Mouse (Mus musculus): ENCODE data around the gene Plcb2.

The Plcb2 gene

GRCm38 (mm10) chr2:118689875-118690274, 38.4 kb downstream of the Plcb2 start:
- DNase-seq (ENCODE audit: extremely low read depth, low read depth, low spot score): no peak

DNA sequence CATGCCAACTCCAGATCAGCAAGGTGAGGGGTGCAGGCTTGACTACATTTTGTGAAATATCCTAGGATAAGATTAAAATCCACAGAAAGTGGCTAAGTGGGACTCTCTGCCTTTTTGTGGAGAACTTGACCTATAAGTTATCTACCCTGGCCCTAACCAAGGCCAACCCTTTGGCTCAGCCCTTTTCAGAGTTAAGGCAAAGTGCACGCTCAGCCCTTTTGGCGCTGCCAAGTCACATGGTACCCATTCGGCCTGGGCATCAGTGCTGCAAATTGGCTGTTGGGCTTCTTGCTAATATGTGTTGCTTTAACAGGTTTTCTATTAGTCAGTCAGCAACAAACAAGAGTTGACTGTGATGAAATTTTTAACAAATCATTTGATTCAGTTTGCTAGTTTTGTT, 40.4 kb downstream of the Plcb2 start:
- no peak for DNase-seq (ENCODE audit: extremely low read depth, low read depth, low spot score)

- no peak for DNase-seq (ENCODE audit: extremely low read depth, low read depth, low spot score)
Measured at GRCm38 (mm10) chr2:118686693-118687092, 41.5 kb downstream of the Plcb2 start.

DNA sequence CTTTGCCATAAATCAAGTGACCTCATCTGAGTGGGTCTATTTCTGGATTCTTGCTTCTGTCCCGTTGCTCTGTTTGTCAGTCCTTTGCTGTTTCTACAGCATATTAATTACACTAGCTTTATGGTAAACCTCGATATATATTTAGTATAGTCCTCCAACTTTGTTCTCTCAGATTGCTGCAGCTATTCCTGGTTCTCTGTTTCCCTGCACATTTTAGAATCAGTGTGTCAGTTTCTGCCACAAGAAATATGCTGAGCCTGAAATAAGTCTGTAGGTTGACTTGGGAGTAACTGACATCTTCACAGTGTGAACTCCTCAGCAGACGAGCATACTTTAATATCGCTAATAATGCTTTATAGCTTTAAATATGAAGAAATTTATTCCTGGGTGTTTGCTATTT, 43.1 kb downstream of the Plcb2 start:
- DNase-seq (ENCODE audit: extremely low read depth, low read depth, low spot score): no peak

- no peak for DNase-seq (ENCODE audit: extremely low read depth, low read depth, low spot score)
Measured at GRCm38 (mm10) chr2:118682544-118683260, 45.5 kb downstream of the Plcb2 start.

GRCm38 (mm10) chr2:118680926-118681325, 47.3 kb downstream of the Plcb2 start:
- DNase-seq (ENCODE audit: extremely low read depth, low read depth, low spot score): no peak

GRCm38 (mm10) chr2:118679577-118679976, 48.7 kb downstream of the Plcb2 start:
- DNase-seq (ENCODE audit: extremely low read depth, low read depth, low spot score): no peak

GRCm38 (mm10) chr2:118677817-118678216, 50.4 kb downstream of the Plcb2 start:
- no peak for DNase-seq (ENCODE audit: extremely low read depth, low read depth, low spot score)

GRCm38 (mm10) chr2:118676839-118677741, 51.1 kb downstream of the Plcb2 start:
- no peak for DNase-seq (ENCODE audit: extremely low read depth, low read depth, low spot score)

DNA sequence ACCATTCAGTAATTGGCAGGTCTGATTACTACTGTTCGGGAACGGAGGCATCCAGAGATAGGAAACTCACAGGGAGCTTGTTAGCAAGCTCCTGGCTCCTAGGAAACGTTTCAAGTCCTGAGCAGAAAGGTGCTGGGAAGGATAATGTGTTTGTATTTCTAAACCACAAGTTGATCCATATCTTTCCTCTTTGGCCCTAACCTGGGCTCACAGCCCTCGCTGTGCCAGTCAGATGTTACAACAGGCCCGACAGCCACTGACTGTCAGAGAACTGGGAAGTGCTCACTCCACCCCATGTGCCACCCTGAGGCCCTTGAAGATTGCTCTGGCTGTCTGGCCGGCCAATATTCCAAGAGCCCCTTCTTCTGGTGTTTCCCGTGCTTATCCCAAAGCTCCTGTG, 53.7 kb downstream of the Plcb2 start:
- peak; percentile 79 for DNase-seq (ENCODE audit: extremely low read depth, low read depth, low spot score)

DNA sequence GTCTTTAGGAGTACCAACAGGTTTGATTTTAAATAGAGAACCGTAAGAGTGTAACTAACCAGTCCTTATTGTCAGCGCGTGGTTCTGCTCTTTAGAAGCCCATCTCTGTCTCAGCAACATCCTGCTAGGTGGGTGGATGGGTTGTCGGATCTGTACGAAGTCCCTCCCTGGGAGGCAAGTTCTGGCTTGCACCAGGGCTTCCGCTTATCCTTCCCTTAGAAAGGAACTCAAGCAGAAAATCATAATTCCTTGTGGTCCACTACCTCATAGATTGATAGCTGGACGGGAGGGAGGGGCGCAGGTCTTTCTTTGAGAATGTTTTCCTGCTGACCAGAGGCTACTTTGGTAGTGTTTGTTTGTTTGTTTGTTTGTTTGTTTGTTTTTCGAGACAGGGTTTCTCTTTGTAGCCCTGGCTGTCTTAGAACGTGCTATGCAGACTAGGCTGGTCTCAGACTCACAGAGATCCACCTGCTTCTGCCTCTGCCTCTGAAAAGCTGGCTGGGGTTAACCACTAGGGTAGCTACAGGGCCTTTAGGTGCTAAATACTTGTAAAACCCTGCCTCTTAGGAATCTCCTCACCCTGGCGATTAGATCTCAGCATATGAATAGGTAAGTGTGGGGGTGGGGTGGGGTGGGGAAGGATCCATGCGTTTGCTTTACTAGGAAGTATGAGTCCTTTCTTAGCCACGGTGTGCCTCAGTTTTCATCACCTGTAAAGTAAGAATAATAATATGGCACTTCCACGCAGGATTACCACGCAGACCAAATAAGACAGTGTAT, 54.4 kb downstream of the Plcb2 start:
- no peak for DNase-seq (ENCODE audit: extremely low read depth, low read depth, low spot score)

DNA sequence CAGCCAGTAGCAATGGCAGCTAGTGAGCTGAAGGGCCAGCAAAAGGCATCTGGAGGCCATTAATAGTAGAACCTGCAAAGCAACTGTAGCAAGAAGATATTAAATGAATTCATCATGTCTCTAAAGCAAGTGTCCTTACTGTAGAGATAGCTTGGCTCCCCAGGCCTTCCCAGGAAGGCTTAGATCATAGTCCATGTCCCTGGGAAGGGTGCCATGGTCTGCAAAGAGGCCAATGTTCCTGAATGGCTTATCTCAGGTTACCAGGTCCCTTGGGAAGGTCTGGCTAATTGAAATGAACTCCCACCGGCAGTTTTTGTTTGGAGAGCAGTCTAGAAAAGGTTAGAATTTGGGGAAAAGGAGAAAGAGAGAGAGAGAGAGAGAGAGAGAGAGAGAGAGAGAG, 56.5 kb downstream of the Plcb2 start:
- no peak for DNase-seq (ENCODE audit: extremely low read depth, low read depth, low spot score)

- DNase-seq (ENCODE audit: extremely low read depth, low read depth, low spot score): no peak
Measured at GRCm38 (mm10) chr2:118669785-118670184, 58.5 kb downstream of the Plcb2 start.

DNA sequence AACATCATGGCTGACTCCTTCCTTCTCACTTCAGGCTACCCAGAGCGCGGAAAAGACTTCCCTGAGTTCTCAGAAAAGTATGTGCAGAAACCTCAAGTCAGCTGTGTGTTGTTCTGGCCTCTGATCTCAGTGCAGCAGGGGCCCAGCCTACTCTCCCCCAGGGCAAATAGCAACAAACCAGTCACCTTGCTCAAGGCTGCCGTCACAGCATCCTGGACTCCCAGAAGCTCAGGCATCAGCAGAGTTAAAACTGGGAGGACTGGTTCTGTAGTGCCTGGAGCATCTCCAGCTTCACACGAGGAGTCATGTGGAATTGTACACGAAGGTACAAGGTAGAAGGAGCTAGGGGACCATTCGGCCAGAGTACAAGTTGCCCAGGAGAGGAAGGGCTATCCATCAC, 59.0 kb downstream of the Plcb2 start:
- no peak for DNase-seq (ENCODE audit: extremely low read depth, low read depth, low spot score)

- DNase-seq (ENCODE audit: extremely low read depth, low read depth, low spot score): no peak
Measured at GRCm38 (mm10) chr2:118667181-118667580, 61.1 kb downstream of the Plcb2 start.

DNA sequence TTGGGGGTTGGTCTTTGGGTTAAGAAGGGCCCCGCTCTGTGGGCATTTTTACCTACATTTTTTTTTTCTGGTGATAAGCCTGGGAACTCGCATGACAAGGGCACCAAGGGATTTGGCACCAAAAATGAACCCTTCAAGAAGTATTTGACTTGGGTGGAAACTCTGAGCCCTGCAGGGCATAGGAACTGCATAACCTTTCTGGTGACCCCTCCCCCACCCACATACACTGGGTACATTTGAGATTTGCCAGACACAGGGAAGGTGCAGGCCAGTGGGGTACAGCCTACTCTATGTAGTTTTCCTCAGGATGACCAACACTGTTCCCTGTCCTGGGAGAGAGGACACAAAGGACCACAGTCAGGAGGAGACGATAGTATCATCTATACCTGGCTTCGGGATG, 62.6 kb downstream of the Plcb2 start:
- no peak for DNase-seq (ENCODE audit: extremely low read depth, low read depth, low spot score)

DNA sequence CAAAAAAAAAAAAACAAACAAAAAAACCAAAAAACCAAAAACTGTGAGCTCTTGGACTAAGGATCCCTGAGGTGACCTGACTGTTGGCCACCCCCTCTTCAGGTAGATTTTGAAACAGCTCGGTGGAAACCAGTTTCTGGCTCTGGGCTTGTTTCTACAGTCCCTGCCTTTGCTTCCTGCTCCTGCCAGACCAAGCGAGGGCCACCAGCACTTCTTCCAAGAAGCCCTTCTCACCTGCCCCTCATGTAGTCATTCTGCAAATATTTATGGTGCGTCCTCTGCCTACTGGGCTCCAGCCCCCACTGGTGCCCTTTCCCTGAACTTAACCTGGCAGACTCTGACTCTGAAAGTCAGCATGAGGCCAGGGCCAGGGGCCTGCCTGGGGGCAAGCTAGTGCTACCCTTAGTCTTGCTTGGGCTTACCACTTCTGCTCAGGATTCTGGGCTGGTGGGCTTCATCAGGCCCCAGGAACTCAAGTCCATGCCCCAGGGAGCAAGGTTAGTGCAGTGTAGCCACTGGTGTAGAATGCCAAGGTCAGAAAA, 63.2 kb downstream of the Plcb2 start:
- no peak for DNase-seq (ENCODE audit: extremely low read depth, low read depth, low spot score)

GRCm38 (mm10) chr2:118663804-118664766, 64.2 kb downstream of the Plcb2 start:
- DNase-seq (ENCODE audit: extremely low read depth, low read depth, low spot score): no peak

GRCm38 (mm10) chr2:118662902-118663803, 65.1 kb downstream of the Plcb2 start, which contains the start of gene Pak6:
TSS of gene Pak6 (plus strand) at chr2:118663303.
- DNase-seq (ENCODE audit: extremely low read depth, low read depth, low spot score): no peak

Measured in fat pad, adult 2 months (tissue).